Mouse (Mus musculus) heart, postnatal 0 days (tissue): Measurements from ENCODE around the gene Cdc14a.

Experiments
- CTCF ChIP-seq: IDR thresholded peaks from 2 replicates; pipeline ENCODE4 v1.5.1; 2016; ENCODE audit warnings: antibody characterized with exemption, control low read depth, low read depth
- EP300 ChIP-seq: IDR thresholded peaks from 2 replicates; pipeline ENCODE4 v1.6.1; 2016; ENCODE audit warnings: antibody characterized with exemption, low read depth

GRCm38 (mm10) chr3:116263061-116263460 lies 160.8 kb downstream of the Cdc14a start:
- TF ChIP-seq CTCF (no peak), EP300 (no peak)
